Mouse (Mus musculus) gonadal fat pad, adult 2 months (tissue): ENCODE measurements around the gene Ptrh2. TPM values are rescaled to one million over a fixed set of nuclear protein-coding genes. Genes with fewer than 3 reads are reported as not detected.
"Not testable (repeated sequence)": the region's sequence is repeated elsewhere in the genome, so short reads cannot be mapped to it uniquely, and the experiment has no call there.

ENCODE experiments used
- DNase-seq: peaks from one replicate; pipeline ENCODE4 v3.0.0-alpha.2; 2012; ENCODE audit warnings: low read depth
- polyA plus RNA-seq: library from polyadenylated mRNA; depleted of rRNA; stranded (reverse); fragments of >200 nt; gene quantifications from 2 replicates; pipeline ENCODE4 v1.2.3, GENCODE M21; 2012; rRNA removed

Gene Ptrh2
- polyA plus RNA-seq, 1 experiment = 5.3 TPM

GRCm38 (mm10) chr11:86725607-86726006, 41.8 kb downstream of the Ptrh2 start:
- DNase-seq = no peak

GRCm38 (mm10) chr11:86731443-86731842, 47.7 kb downstream of the Ptrh2 start:
- DNase-seq = no peak

GRCm38 (mm10) chr11:86734241-86734939, 50.6 kb downstream of the Ptrh2 start:
- DNase-seq = no peak

GRCm38 (mm10) chr11:86734993-86735392, 51.2 kb downstream of the Ptrh2 start:
- DNase-seq = no peak

- DNase-seq = no peak
These were observed 53.7 kb downstream of the Ptrh2 start for GRCm38 (mm10) chr11:86737301-86738000.

GRCm38 (mm10) chr11:86738308-86738707, 54.5 kb downstream of the Ptrh2 start:
- DNase-seq = not testable (repeated sequence)

GRCm38 (mm10) chr11:86738956-86739355, 55.2 kb downstream of the Ptrh2 start:
- no peak for DNase-seq

GRCm38 (mm10) chr11:86739470-86739869, 55.7 kb downstream of the Ptrh2 start:
- DNase-seq = no peak

GRCm38 (mm10) chr11:86741505-86741904, 57.7 kb downstream of the Ptrh2 start:
- DNase-seq = no peak

Other genes with a start within 250 kb of the Ptrh2 start
- gene Rnft1, start 199.3 kb upstream of the Ptrh2 start, polyA plus RNA-seq = 7.5 and 11.6 TPM in 2 replicates
- gene Rps6kb1, start 139.2 kb upstream of the Ptrh2 start, polyA plus RNA-seq = 7.7 TPM in 2 replicates
- gene Tubd1, start 139.0 kb upstream of the Ptrh2 start, polyA plus RNA-seq = 4.5 and 6.0 TPM in 2 replicates
- 133 and 136 TPM in 2 replicates for gene Vmp1, start 149 bp upstream of the Ptrh2 start, polyA plus RNA-seq
- gene Cltc, start 73.6 kb downstream of the Ptrh2 start, polyA plus RNA-seq = 97.4 and 112 TPM in 2 replicates
- gene Dhx40, start 123.8 kb downstream of the Ptrh2 start, polyA plus RNA-seq = 9.3 and 10.8 TPM in 2 replicates